Mouse (Mus musculus) midbrain, embryonic 14.5 days (tissue): ENCODE measurements at regions not wholly inside any gene's neighbourhood (a gene's known extent, or its start where the extent isn't known, plus 50 kb on each side); places are given as distances from the start of the nearest gene placed in this dataset.
A peak's percentile ranks its signal among the peaks of the same experiment; 100 is the strongest.

Experiments
- ATAC-seq: fragments of 200-750 bp; cut with Nextera tagmentation; 2 replicates; pipeline ENCODE4 v1.8.0; 2017; ENCODE audit warnings: moderate number of reproducible peaks, moderate library complexity; ENCODE audit not compliant: low FRiP score, low TSS enrichment
- DNase-seq: peaks from one replicate; pipeline ENCODE4 v3.0.0-alpha.2; 2015
- H3K27ac ChIP-seq: fragments of 300-500 bp; sonication (generic); replicated peaks from 2 replicates; pipeline ENCODE4 v1.5.1; 2014; ENCODE audit warnings: mild to moderate bottlenecking, low read depth, low read length, moderate library complexity
- H3K27me3 ChIP-seq: fragments of 300-500 bp; sonication (generic); 2 replicates; pipeline ENCODE4 v1.6.1; 2014; ENCODE audit warnings: low read length, control low read depth, mixed read lengths; ENCODE audit not compliant: control insufficient read depth, insufficient read depth
- H3K36me3 ChIP-seq: fragments of 300-500 bp; sonication (generic); 2 replicates; pipeline ENCODE4 v1.6.1; 2014; ENCODE audit warnings: low read length, control low read depth; ENCODE audit not compliant: control insufficient read depth, insufficient read depth
- H3K4me1 ChIP-seq: fragments of 300-500 bp; sonication (generic); 2 replicates; pipeline ENCODE4 v1.6.1; 2014; ENCODE audit warnings: mild to moderate bottlenecking, antibody characterized with exemption, low read length, control low read depth; ENCODE audit not compliant: control insufficient read depth, insufficient read depth
- H3K4me2 ChIP-seq: fragments of 300-500 bp; sonication (generic); 2 replicates; pipeline ENCODE4 v1.6.1; 2014; ENCODE audit warnings: mild to moderate bottlenecking, low read length, moderate library complexity
- H3K4me3 ChIP-seq: fragments of 300-500 bp; sonication (generic); replicated peaks from 2 replicates; pipeline ENCODE4 v1.5.1; 2014; ENCODE audit warnings: low read depth, low read length
- H3K9ac ChIP-seq: fragments of 300-500 bp; sonication (generic); replicated peaks from 2 replicates; pipeline ENCODE4 v1.6.1; 2014; ENCODE audit warnings: mild to moderate bottlenecking, low read length, moderate library complexity
- H3K9me3 ChIP-seq: fragments of 300-500 bp; sonication (generic); 2 replicates; pipeline ENCODE4 v1.6.1; 2016; ENCODE audit warnings: low read length, control low read depth, mixed read lengths; ENCODE audit not compliant: control insufficient read depth
- WGBS: fragments of 180-500 bp; shearing (Covaris S2); extraction: QIAGEN DNeasy Blood & Tissue Kit; methylation state at CpG from one replicate; pipeline ENCODE4 v1.1.7; 2014; 5-methylcytosine and 5-hydroxymethylcytosine counted together

GRCm38 (mm10) chr9:41703091-41703490 lies 421.0 kb downstream of the Sorl1 start:
- H3K27ac ChIP-seq = no peak overlapping the region
- H3K9me3 ChIP-seq = no peaks in the 10 kb centered on the region
- DNase-seq = no peak
- H3K4me2 ChIP-seq = no peak overlapping the region
- H3K27me3 ChIP-seq = no peaks in the 10 kb centered on the region
- H3K9ac ChIP-seq = no peak overlapping the region
- H3K4me1 ChIP-seq = peaks cover 16% of the 10 kb centered on the region
- WGBS = 75% methylated on average over 6 of the region's 6 CpGs
- no peak for ATAC-seq
- no peak overlapping the region for H3K4me3 ChIP-seq
- no peaks in the 10 kb centered on the region for H3K36me3 ChIP-seq

- DNase-seq = peak; percentile 43
- WGBS = 17% methylated on average over 6 of the region's 6 CpGs
- H3K36me3 ChIP-seq = no peaks in the 10 kb centered on the region
- ATAC-seq = no peak
- H3K27ac ChIP-seq = no peak overlapping the region
- no peaks in the 10 kb centered on the region for H3K9me3 ChIP-seq
- H3K4me1 ChIP-seq = peaks cover 27% of the 10 kb centered on the region
- H3K27me3 ChIP-seq = no peaks in the 10 kb centered on the region
- no peak overlapping the region for H3K9ac ChIP-seq
- H3K4me2 ChIP-seq = no peak overlapping the region
- no peak overlapping the region for H3K4me3 ChIP-seq
Observed at GRCm38 (mm10) chr9:41700683-41701082, 423.4 kb downstream of the Sorl1 start.

GRCm38 (mm10) chr9:41699031-41699430 lies 425.1 kb downstream of the Sorl1 start:
- WGBS = 57% methylated on average over 4 of the region's 4 CpGs
- peaks cover 27% of the 10 kb centered on the region for H3K4me1 ChIP-seq
- H3K36me3 ChIP-seq = no peaks in the 10 kb centered on the region
- no peak overlapping the region for H3K9ac ChIP-seq
- DNase-seq (peak; percentile 33), ATAC-seq (no peak)
- H3K27ac ChIP-seq = peak overlapping the region; percentile 81
- no peaks in the 10 kb centered on the region for H3K27me3 ChIP-seq
- no peak overlapping the region for H3K4me2 ChIP-seq
- no peak overlapping the region for H3K4me3 ChIP-seq
- no peaks in the 10 kb centered on the region for H3K9me3 ChIP-seq

GRCm38 (mm10) chr9:41697611-41698467 lies 426.3 kb downstream of the Sorl1 start:
- peak; percentile 79 for ATAC-seq
- H3K4me1 ChIP-seq = peaks cover 27% of the 10 kb centered on the region
- WGBS = 12% methylated on average over 24 of the region's 24 CpGs
- peak overlapping the region; percentile 7 for H3K4me2 ChIP-seq
- H3K4me3 ChIP-seq = no peak overlapping the region
- no peak overlapping the region; the same call in 1 of the 2 replicates for H3K9ac ChIP-seq
- H3K27ac ChIP-seq = peak overlapping the region; percentile 81
- DNase-seq = peak; percentile 74
- no peaks in the 10 kb centered on the region for H3K9me3 ChIP-seq
- no peaks in the 10 kb centered on the region for H3K27me3 ChIP-seq
- H3K36me3 ChIP-seq = no peaks in the 10 kb centered on the region

GRCm38 (mm10) chr9:41697160-41697559 lies 426.9 kb downstream of the Sorl1 start:
- H3K27me3 ChIP-seq = no peaks in the 10 kb centered on the region
- H3K27ac ChIP-seq = peak overlapping the region; percentile 81
- H3K4me2 ChIP-seq = no peak overlapping the region
- no peaks in the 10 kb centered on the region for H3K9me3 ChIP-seq
- H3K4me3 ChIP-seq = no peak overlapping the region
- H3K4me1 ChIP-seq = peaks cover 27% of the 10 kb centered on the region
- ATAC-seq (0 out of 2 replicates have a peak, but pooled peaks have one; percentile 17), DNase-seq (peak; percentile 30)
- H3K36me3 ChIP-seq = no peaks in the 10 kb centered on the region
- H3K9ac ChIP-seq = no peak overlapping the region

GRCm38 (mm10) chr9:41682911-41683310 lies 441.2 kb downstream of the Sorl1 start:
- H3K4me3 ChIP-seq = no peak overlapping the region
- no peak for ATAC-seq
- H3K27me3 ChIP-seq = no peaks in the 10 kb centered on the region
- no peaks in the 10 kb centered on the region for H3K4me1 ChIP-seq
- H3K27ac ChIP-seq = no peak overlapping the region
- H3K9ac ChIP-seq = no peak overlapping the region
- H3K36me3 ChIP-seq = no peaks in the 10 kb centered on the region
- no peaks in the 10 kb centered on the region for H3K9me3 ChIP-seq
- H3K4me2 ChIP-seq = no peak overlapping the region
- DNase-seq = no peak
- WGBS = 88% methylated on average over 1 of the region's 1 CpGs

GRCm38 (mm10) chr9:41675656-41676055 lies 448.4 kb downstream of the Sorl1 start:
- Histone ChIP-seq H3K36me3 (no peaks in the 10 kb centered on the region), H3K4me2 (no peak overlapping the region), H3K9me3 (no peaks in the 10 kb centered on the region), H3K9ac (no peak overlapping the region), H3K27ac (no peak overlapping the region), H3K4me1 (no peaks in the 10 kb centered on the region), H3K27me3 (no peaks in the 10 kb centered on the region), H3K4me3 (no peak overlapping the region)
- no peak for ATAC-seq
- 96% methylated on average over 2 of the region's 2 CpGs for WGBS
- DNase-seq = no peak

GRCm38 (mm10) chr9:41672958-41673357 lies 451.1 kb downstream of the Sorl1 start:
- no peak for ATAC-seq
- Histone ChIP-seq H3K4me2 (no peak overlapping the region), H3K4me1 (no peaks in the 10 kb centered on the region), H3K36me3 (no peaks in the 10 kb centered on the region), H3K27ac (no peak overlapping the region), H3K9me3 (no peaks in the 10 kb centered on the region), H3K9ac (no peak overlapping the region), H3K4me3 (no peak overlapping the region), H3K27me3 (no peaks in the 10 kb centered on the region)
- 70% methylated on average over 2 of the region's 2 CpGs for WGBS
- DNase-seq = no peak

GRCm38 (mm10) chr9:41668741-41669140 lies 455.4 kb downstream of the Sorl1 start:
- no peak for DNase-seq
- Histone ChIP-seq H3K4me3 (no peak overlapping the region), H3K27ac (no peak overlapping the region), H3K9me3 (no peaks in the 10 kb centered on the region), H3K9ac (no peak overlapping the region), H3K4me1 (no peaks in the 10 kb centered on the region), H3K27me3 (no peaks in the 10 kb centered on the region), H3K36me3 (no peaks in the 10 kb centered on the region), H3K4me2 (no peak overlapping the region)
- no peak for ATAC-seq
- WGBS = 91% methylated on average over 1 of the region's 1 CpGs
